Mouse (Mus musculus) liver, adult 2 months (tissue): ENCODE results near the gene Agrn.

Experiments used
- CTCF ChIP-seq: fragments of 200-500 bp; IDR thresholded peaks from 2 replicates; pipeline ENCODE4 v1.5.1; 2011; ENCODE audit warnings: low read depth, low read length, control low read depth
- POLR2A ChIP-seq: fragments of 200-500 bp; IDR thresholded peaks from 2 replicates; pipeline ENCODE4 v1.6.1; 2011; ENCODE audit warnings: low read length, control low read depth; ENCODE audit not compliant: insufficient read depth; ENCODE audit errors: extremely low read depth

DNA sequence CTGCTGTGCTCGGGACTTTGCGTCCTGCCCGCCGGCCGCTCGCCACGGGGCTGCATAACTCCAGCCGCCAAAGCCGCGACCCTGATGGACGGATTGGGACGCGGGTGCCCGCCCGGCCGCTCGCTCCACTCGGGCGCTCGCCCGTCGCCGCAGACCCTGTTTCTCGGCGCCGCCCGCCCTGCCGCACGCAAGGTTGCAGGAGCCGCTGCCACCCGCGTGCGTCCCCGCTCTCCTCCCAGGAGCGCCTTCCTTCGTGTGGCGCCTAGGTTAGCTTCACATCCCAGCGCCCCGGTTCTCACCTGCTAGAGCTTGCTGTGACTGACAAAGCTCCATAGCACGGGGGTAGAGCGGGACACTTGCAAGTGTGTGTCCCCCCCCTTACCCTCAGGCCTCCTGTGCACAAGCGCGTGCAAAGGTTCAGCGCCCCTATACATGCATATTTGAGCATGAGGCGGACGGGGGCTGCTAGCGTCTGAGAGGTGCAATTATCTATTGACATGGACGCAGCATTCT is 37.5 kb upstream of the Agrn start, which contains the start of gene Plekhn1:
- TF ChIP-seq POLR2A (no peak), CTCF (no peak)
